Mouse (Mus musculus): ENCODE results near the gene Gm19345. TPM values are rescaled to one million over a fixed set of nuclear protein-coding genes. Genes with fewer than 3 reads are reported as not detected.

Gm19345 gene
- polyA plus RNA-seq, 2 experiments from 2014 or later, result not detected

GRCm38 (mm10) chr7:19875948-19876682 lies 24.3 kb downstream of the Gm19345 start:
- peak; percentile 70 for ATAC-seq

GRCm38 (mm10) chr7:19876781-19877425 lies 25.1 kb downstream of the Gm19345 start:
- peak; percentile 74 for ATAC-seq

- no peak for ATAC-seq
Measured at GRCm38 (mm10) chr7:19880754-19881153, 29.0 kb downstream of the Gm19345 start.

GRCm38 (mm10) chr7:19887849-19888248 lies 36.0 kb downstream of the Gm19345 start, which contains the start of gene Ceacam19:
Gene Ceacam19 (minus strand): TSS chr7:19887965.
- ATAC-seq, result no peak

GRCm38 (mm10) chr7:19889881-19890280 lies 38.1 kb downstream of the Gm19345 start:
- ATAC-seq, result no peak

Other genes starting within 250 kb of the Gm19345 start
- gene Clasrp, start 247.5 kb upstream of the Gm19345 start, polyA plus RNA-seq (2017; shearing (Covaris generic)), result 1 to 10 TPM; 9.0 to 9.4 TPM
- 10 to 100 TPM; 12.7 to 14.8 TPM for gene Relb, start 222.6 kb upstream of the Gm19345 start, polyA plus RNA-seq (2017; shearing (Covaris generic))
- gene Clptm1, start 187.0 kb upstream of the Gm19345 start, polyA plus RNA-seq (2017; shearing (Covaris generic)), result 10 to 100 TPM; 24.4 to 28.1 TPM
- not detected for gene Apoc2, start 174.1 kb upstream of the Gm19345 start, polyA plus RNA-seq (2017; shearing (Covaris generic))
- not detected for gene Gm44805, start 170.6 kb upstream of the Gm19345 start, polyA plus RNA-seq (2017; shearing (Covaris generic))
- gene Apoc4, start 170.5 kb upstream of the Gm19345 start, polyA plus RNA-seq (2017; shearing (Covaris generic)), result under 1 TPM in 1 of 2 experiments, not detected in 1; 0.36 TPM
- gene Apoc1, start 159.3 kb upstream of the Gm19345 start, polyA plus RNA-seq (2017; shearing (Covaris generic)), result not detected
- gene Apoe, start 152.8 kb upstream of the Gm19345 start, polyA plus RNA-seq (2017; shearing (Covaris generic)), result 1 to 10 TPM; 6.6 to 7.6 TPM
- 1 to 10 TPM; 3.7 to 6.9 TPM for gene Tomm40, start 136.6 kb upstream of the Gm19345 start, polyA plus RNA-seq (2017; shearing (Covaris generic))
- under 1 TPM in 1 of 2 experiments, not detected in 1; 0.12 TPM for gene Nectin2, start 101.5 kb upstream of the Gm19345 start, polyA plus RNA-seq (2017; shearing (Covaris generic))
- 1 to 10 TPM; 2.5 to 3.7 TPM for gene Bcam, start 81.0 kb upstream of the Gm19345 start, polyA plus RNA-seq (2017; shearing (Covaris generic))
- not detected for gene Cblc, start 55.2 kb upstream of the Gm19345 start, polyA plus RNA-seq (2017; shearing (Covaris generic))
- gene Bcl3, start 29.2 kb upstream of the Gm19345 start, polyA plus RNA-seq (2017; shearing (Covaris generic)), result 10 to 100 TPM; 16.0 to 20.5 TPM
- not detected for gene Ceacam16, start 9.3 kb downstream of the Gm19345 start, polyA plus RNA-seq (2017; shearing (Covaris generic))
- gene Ceacam19, start 36.0 kb downstream of the Gm19345 start, polyA plus RNA-seq (2017; shearing (Covaris generic)), result not detected
- gene Pvr, start 69.2 kb downstream of the Gm19345 start, polyA plus RNA-seq (2017; shearing (Covaris generic)), result 10 to 100 TPM; 22.2 to 24.7 TPM
- gene Igsf23, start 98.8 kb downstream of the Gm19345 start, polyA plus RNA-seq (2017; shearing (Covaris generic)), result 10 to 100 TPM; 11.1 to 17.6 TPM
- not detected for gene Ceacam20, start 113.4 kb downstream of the Gm19345 start, polyA plus RNA-seq (2017; shearing (Covaris generic))
- not detected for gene Nlrp9b, start 139.5 kb downstream of the Gm19345 start, polyA plus RNA-seq (2017; shearing (Covaris generic))
- not detected for gene Vmn1r91, start 247.7 kb downstream of the Gm19345 start, polyA plus RNA-seq (2017; shearing (Covaris generic))